Mouse (Mus musculus): ENCODE data around the gene Rab11fip4. TPM values are rescaled to one million over a fixed set of nuclear protein-coding genes. Genes with fewer than 3 reads are reported as not detected.
"Not testable (repeated sequence)": the region's sequence is repeated elsewhere in the genome, so short reads cannot be mapped to it uniquely, and the experiment has no call there.

Gene Rab11fip4
- polyA plus RNA-seq, 1 experiment from 2014 or later: 15.6 TPM

- no peaks in the 10 kb centered on the region for H3K27me3 ChIP-seq (ENCODE audit: insufficient read depth, poor library complexity, severe bottlenecking)
- 89% methylated on average over 5 of the region's 5 CpGs for WGBS
- peaks cover 49% of the 10 kb centered on the region for H3K36me3 ChIP-seq
- H3K9me3 ChIP-seq: no peaks in the 10 kb centered on the region
- peak overlapping the region; percentile 66; the same call in 1 of the 2 replicates for H3K27ac ChIP-seq
- DNase-seq (ENCODE audit: low spot score): no peak
- peaks cover 43% of the 10 kb centered on the region for H3K4me1 ChIP-seq (replicated peaks)
- no peak overlapping the region for H3K4me3 ChIP-seq
These were observed 107.1 kb downstream of the Rab11fip4 start for GRCm38 (mm10) chr11:79698071-79698470.

GRCm38 (mm10) chr11:79698542-79698941 is 107.5 kb downstream of the Rab11fip4 start:
- not testable (repeated sequence) for DNase-seq (ENCODE audit: low spot score); H3K4me3 ChIP-seq; H3K9me3 ChIP-seq; H3K27ac ChIP-seq; H3K27me3 ChIP-seq (ENCODE audit: insufficient read depth, poor library complexity, severe bottlenecking)
- peaks cover 45% of the 10 kb centered on the region for H3K36me3 ChIP-seq
- H3K4me1 ChIP-seq (replicated peaks): peaks cover 48% of the 10 kb centered on the region
- 96% methylated on average over 4 of the region's 4 CpGs for WGBS

- Histone ChIP-seq H3K36me3 (peaks cover 23% of the 10 kb centered on the region), H3K9me3 (no peaks in the 10 kb centered on the region), H3K4me1 (replicated peaks) (peaks cover 57% of the 10 kb centered on the region), H3K4me3 (0 out of 2 replicates have a peak overlapping the region, but pooled peaks have one; percentile 9), H3K27me3 (ENCODE audit: insufficient read depth, poor library complexity, severe bottlenecking) (no peaks in the 10 kb centered on the region), H3K27ac (peak overlapping the region; percentile 66)
- no peak for DNase-seq (ENCODE audit: low spot score)
- 92% methylated on average over 7 of the region's 7 CpGs for WGBS
These were observed 110.5 kb downstream of the Rab11fip4 start for GRCm38 (mm10) chr11:79701466-79701865.

- peak overlapping the region; percentile 75; the same call in 1 of the 2 replicates for H3K4me3 ChIP-seq
- H3K27me3 ChIP-seq (ENCODE audit: insufficient read depth, poor library complexity, severe bottlenecking): no peaks in the 10 kb centered on the region
- WGBS: 81% methylated on average over 6 of the region's 6 CpGs
- no peaks in the 10 kb centered on the region for H3K9me3 ChIP-seq
- no peak for DNase-seq (ENCODE audit: low spot score)
- H3K36me3 ChIP-seq: peaks cover 23% of the 10 kb centered on the region
- H3K4me1 ChIP-seq (replicated peaks): peaks cover 52% of the 10 kb centered on the region
- peak overlapping the region; percentile 66 for H3K27ac ChIP-seq
These were observed 111.1 kb downstream of the Rab11fip4 start for GRCm38 (mm10) chr11:79702092-79702491.

GRCm38 (mm10) chr11:79703452-79703851 is 112.4 kb downstream of the Rab11fip4 start:
- Histone ChIP-seq H3K27ac (peak overlapping the region; percentile 95), H3K27me3 (ENCODE audit: insufficient read depth, poor library complexity, severe bottlenecking) (peaks cover 2% of the 10 kb centered on the region; the same call in 1 of the 2 replicates), H3K9me3 (no peaks in the 10 kb centered on the region), H3K36me3 (peaks cover 18% of the 10 kb centered on the region), H3K4me3 (peak overlapping the region; percentile 75), H3K4me1 (replicated peaks) (peaks cover 44% of the 10 kb centered on the region)
- WGBS: 6% methylated on average over 5 of the region's 5 CpGs
- peak; percentile 55 for DNase-seq (ENCODE audit: low spot score)

- Histone ChIP-seq H3K36me3 (peaks cover 18% of the 10 kb centered on the region), H3K4me1 (replicated peaks) (peaks cover 44% of the 10 kb centered on the region), H3K27ac (peak overlapping the region; percentile 95), H3K4me3 (peak overlapping the region; percentile 75), H3K9me3 (no peaks in the 10 kb centered on the region), H3K27me3 (ENCODE audit: insufficient read depth, poor library complexity, severe bottlenecking) (peaks cover 7% of the 10 kb centered on the region)
- DNase-seq (ENCODE audit: low spot score): no peak
- WGBS: 0% methylated on average over 27 of the region's 27 CpGs
These were observed 112.9 kb downstream of the Rab11fip4 start for GRCm38 (mm10) chr11:79703885-79704291.

- Histone ChIP-seq H3K4me1 (replicated peaks) (peaks cover 42% of the 10 kb centered on the region), H3K9me3 (no peaks in the 10 kb centered on the region), H3K27me3 (ENCODE audit: insufficient read depth, poor library complexity, severe bottlenecking) (peaks cover 13% of the 10 kb centered on the region), H3K4me3 (peak overlapping the region; percentile 75), H3K27ac (peak overlapping the region; percentile 95), H3K36me3 (peaks cover 16% of the 10 kb centered on the region)
- under 1% methylated on average over 61 of the region's 61 CpGs for WGBS
- DNase-seq (ENCODE audit: low spot score): peak; percentile 98
These were observed 113.5 kb downstream of the Rab11fip4 start for GRCm38 (mm10) chr11:79704318-79705150.

- H3K27me3 ChIP-seq (ENCODE audit: insufficient read depth, poor library complexity, severe bottlenecking): peaks cover 38% of the 10 kb centered on the region
- DNase-seq (ENCODE audit: low spot score): no peak
- 86% methylated on average over 3 of the region's 3 CpGs for WGBS
- no peaks in the 10 kb centered on the region for H3K36me3 ChIP-seq
- no peak overlapping the region for H3K4me3 ChIP-seq
- no peak overlapping the region for H3K27ac ChIP-seq
- H3K4me1 ChIP-seq (replicated peaks): peaks cover 56% of the 10 kb centered on the region
- H3K9me3 ChIP-seq: no peaks in the 10 kb centered on the region
These were observed 116.1 kb downstream of the Rab11fip4 start for GRCm38 (mm10) chr11:79707084-79707483.

GRCm38 (mm10) chr11:79710868-79711765 is 120.1 kb downstream of the Rab11fip4 start:
- H3K4me3 ChIP-seq: peak overlapping the region; percentile 64
- DNase-seq (ENCODE audit: low spot score): peak; percentile 88
- H3K36me3 ChIP-seq: no peaks in the 10 kb centered on the region
- peak overlapping the region; percentile 82 for H3K27ac ChIP-seq
- H3K9me3 ChIP-seq: no peaks in the 10 kb centered on the region
- WGBS: under 1% methylated on average over 106 of the region's 106 CpGs
- peaks cover 39% of the 10 kb centered on the region for H3K4me1 ChIP-seq (replicated peaks)
- H3K27me3 ChIP-seq (ENCODE audit: insufficient read depth, poor library complexity, severe bottlenecking): peaks cover 63% of the 10 kb centered on the region

GRCm38 (mm10) chr11:79711766-79712369 is 120.9 kb downstream of the Rab11fip4 start:
- Histone ChIP-seq H3K27ac (peak overlapping the region; percentile 82), H3K9me3 (no peaks in the 10 kb centered on the region), H3K4me3 (peak overlapping the region; percentile 64), H3K27me3 (ENCODE audit: insufficient read depth, poor library complexity, severe bottlenecking) (peaks cover 66% of the 10 kb centered on the region), H3K36me3 (no peaks in the 10 kb centered on the region), H3K4me1 (replicated peaks) (peaks cover 40% of the 10 kb centered on the region)
- DNase-seq (ENCODE audit: low spot score): peak; percentile 42
- 2% methylated on average over 46 of the region's 46 CpGs for WGBS

GRCm38 (mm10) chr11:79713184-79713583 is 122.2 kb downstream of the Rab11fip4 start:
- DNase-seq (ENCODE audit: low spot score): no peak
- Histone ChIP-seq H3K4me1 (replicated peaks) (peaks cover 52% of the 10 kb centered on the region), H3K4me3 (no peak overlapping the region), H3K36me3 (no peaks in the 10 kb centered on the region), H3K9me3 (no peaks in the 10 kb centered on the region), H3K27ac (no peak overlapping the region), H3K27me3 (ENCODE audit: insufficient read depth, poor library complexity, severe bottlenecking) (peaks cover 68% of the 10 kb centered on the region)
- 70% methylated on average over 6 of the region's 6 CpGs for WGBS

GRCm38 (mm10) chr11:79713678-79714077 is 122.7 kb downstream of the Rab11fip4 start:
- H3K27ac ChIP-seq: no peak overlapping the region
- no peak overlapping the region for H3K4me3 ChIP-seq
- peaks cover 53% of the 10 kb centered on the region for H3K4me1 ChIP-seq (replicated peaks)
- no peak for DNase-seq (ENCODE audit: low spot score)
- 68% methylated on average over 4 of the region's 4 CpGs for WGBS
- no peaks in the 10 kb centered on the region for H3K9me3 ChIP-seq
- peaks cover 63% of the 10 kb centered on the region for H3K27me3 ChIP-seq (ENCODE audit: insufficient read depth, poor library complexity, severe bottlenecking)
- no peaks in the 10 kb centered on the region for H3K36me3 ChIP-seq

Data from hindbrain, embryonic 10.5 days (tissue).